ENCODE assay signal across 9 mouse cellular contexts in genomic region chr17:27316711-27317575, GRCm38 (mm10).
A peak's percentile ranks its signal among the peaks of the same experiment; 100 is the strongest.
DNase-seq lines count a peak whose midpoint lies in the region; ATAC-seq and TF ChIP-seq lines count a peak whose summit lies in the region.
"Had no signal": no experiment of that assay in that cellular context is flagged by ENCODE, and none has a peak within 500 bp of the region (broad histone marks: within the 10 kb centered on the region; RNA-seq: fewer than 3 reads in every experiment).

No protein-coding gene starts in this region.

- peaks cover 28% of the 10 kb centered on the region for H3K4me1 ChIP-seq in kidney, postnatal 0 days (replicated peaks; ENCODE audit: insufficient read depth, low read length)
- peaks cover 18% of the 10 kb centered on the region for H3K4me1 ChIP-seq in brown adipose tissue, adult 24 weeks (ENCODE audit: control insufficient read depth, insufficient read depth, insufficient read length, low read length)
- H3K4me1 ChIP-seq in intestine, postnatal 0 days (replicated peaks; ENCODE audit: control insufficient read depth, insufficient read depth, low read length), result peaks cover 10% of the 10 kb centered on the region; the same call in 1 of the 2 replicates

- peak overlapping the region; percentile 57 for H3K27ac ChIP-seq in gastrocnemius, adult 2 months
- H3K27ac ChIP-seq in kidney, postnatal 0 days, result peak overlapping the region; percentile 65; the same call in 1 of the 2 replicates
- peak overlapping the region; percentile 90 for H3K27ac ChIP-seq in brown adipose tissue, adult 24 weeks (replicated peaks; ENCODE audit: low read depth, low read length)
- no peak overlapping the region for H3K27ac ChIP-seq in intestine, postnatal 0 days (ENCODE audit: low read depth, low read length)

- H3K4me2 ChIP-seq in kidney, postnatal 0 days (ENCODE audit: low read length), result no peak overlapping the region
- peak overlapping the region; percentile 30; the same call in 1 of the 2 replicates for H3K4me2 ChIP-seq in intestine, postnatal 0 days (replicated peaks; ENCODE audit: low read depth)

- intact Hi-C loops in gastrocnemius, adult 2 months (cut with DNase I), result no loop called here
- intact Hi-C loops in left cerebral cortex, postnatal 25 days (cut with DNase I), result no loop called here

- no peak overlapping the region for H3K9ac ChIP-seq in kidney, postnatal 0 days (ENCODE audit: low read depth, low read length)
- H3K9ac ChIP-seq in intestine, postnatal 0 days (ENCODE audit: low read depth, low read length), result no peak overlapping the region
- H3K9ac ChIP-seq: liver, postnatal 0 days had no signal

- H3K27me3 ChIP-seq in kidney, postnatal 0 days (ENCODE audit: insufficient read depth, low read length), result no peaks in the 10 kb centered on the region
- no peaks in the 10 kb centered on the region for H3K27me3 ChIP-seq in intestine, postnatal 0 days (replicated peaks; ENCODE audit: control insufficient read depth, insufficient read depth, low read length)

- ATAC-seq in kidney, postnatal 0 days (replicated peaks; ENCODE audit: low FRiP score, low read depth), result no peak
- peak; percentile 61 for ATAC-seq in intestine, postnatal 0 days
- ATAC-seq: liver, postnatal 0 days had no signal

- TF ChIP-seq CTCF in gastrocnemius, adult 2 months (IDR thresholded peaks at IDR 0.05), result no peak
- TF ChIP-seq CTCF in kidney, postnatal 0 days (IDR thresholded peaks at IDR 0.05; ENCODE audit: low read depth), result no peak
- no peak for TF ChIP-seq CTCF in intestine, postnatal 0 days (IDR thresholded peaks at IDR 0.05; ENCODE audit: low read depth)

- no peaks in the 10 kb centered on the region for H3K9me3 ChIP-seq in kidney, postnatal 0 days (replicated peaks; ENCODE audit: low read length)
- H3K9me3 ChIP-seq in intestine, postnatal 0 days (ENCODE audit: control insufficient read depth), result no peaks in the 10 kb centered on the region

- H3K4me3 ChIP-seq in gastrocnemius, adult 2 months, result no peak overlapping the region; the same call in 1 of the 2 replicates
- no peak overlapping the region for H3K4me3 ChIP-seq in kidney, postnatal 0 days (replicated peaks; ENCODE audit: low read depth, low read length)
- H3K4me3 ChIP-seq in brown adipose tissue, adult 24 weeks (ENCODE audit: insufficient read depth, low read depth, low read length), result peak overlapping the region; percentile 6; the same call in 1 of the 2 replicates
- H3K4me3 ChIP-seq in intestine, postnatal 0 days (ENCODE audit: low read depth, low read length), result no peak overlapping the region

- 66% methylated on average over 21 of the region's 21 CpGs for WGBS in kidney, postnatal 0 days
- 70% methylated on average over 21 of the region's 21 CpGs for WGBS in intestine, postnatal 0 days

- peak; percentile 76 for DNase-seq in gastrocnemius, adult 2 months
- no peak for DNase-seq in gastrocnemius, postnatal 4 days (ENCODE audit: low spot score in 2 of 2)
- DNase-seq in kidney, postnatal 0 days (ENCODE audit: low spot score), result no peak
- no peak for DNase-seq in kidney, adult 11 months
- DNase-seq in left cerebral cortex, postnatal 25 days (ENCODE audit: low spot score in 2 of 2), result no peak
- DNase-seq in layer of hippocampus, adult 11-12 months (ENCODE audit: low spot score), result no peak
- DNase-seq: liver, postnatal 0 days had no signal

- H3K36me3 ChIP-seq in kidney, postnatal 0 days (ENCODE audit: insufficient read depth, low read length), result no peaks in the 10 kb centered on the region
- H3K36me3 ChIP-seq in intestine, postnatal 0 days (ENCODE audit: control insufficient read depth, insufficient read depth), result no peaks in the 10 kb centered on the region
